Mouse (Mus musculus): Measurements from ENCODE around the gene Brf1.
A peak's percentile ranks its signal among the peaks of the same experiment; 100 is the strongest.

The Brf1 gene

DNA sequence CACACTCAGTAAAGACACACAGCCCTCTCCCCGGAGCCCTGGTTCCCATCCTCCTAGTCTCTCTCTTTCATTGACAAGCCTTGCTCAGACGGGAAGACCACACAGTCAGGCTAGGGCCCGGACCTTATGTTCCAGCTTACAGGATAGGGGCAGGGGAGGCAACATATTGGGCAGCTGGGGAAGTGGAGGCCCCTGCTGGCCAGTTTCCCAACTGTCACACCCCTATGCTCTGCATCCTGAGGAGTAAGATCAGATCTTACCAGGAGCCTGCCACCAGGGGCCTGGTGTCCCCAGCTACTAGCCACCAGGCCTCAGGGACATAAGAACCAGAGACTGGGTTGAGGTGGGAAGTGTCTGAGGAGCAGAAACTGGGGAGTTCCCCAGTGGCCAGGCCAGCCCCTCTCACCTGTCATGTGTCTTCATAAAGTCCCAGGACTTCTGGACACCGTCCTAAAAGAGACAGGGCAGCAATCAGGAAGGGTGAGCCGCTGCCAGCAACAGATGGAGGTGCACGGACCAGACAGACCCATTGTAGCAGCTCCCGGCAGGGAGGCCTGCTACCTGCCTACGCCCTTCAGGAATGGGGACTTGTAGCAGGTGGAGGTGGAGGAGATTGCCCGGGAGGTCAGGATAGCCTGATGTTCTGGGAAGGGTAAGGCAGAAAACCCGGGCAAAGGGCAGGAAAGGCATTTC, 61.5 kb downstream of the Brf1 start:
- DNase-seq = peak; percentile 84 to 87

DNA sequence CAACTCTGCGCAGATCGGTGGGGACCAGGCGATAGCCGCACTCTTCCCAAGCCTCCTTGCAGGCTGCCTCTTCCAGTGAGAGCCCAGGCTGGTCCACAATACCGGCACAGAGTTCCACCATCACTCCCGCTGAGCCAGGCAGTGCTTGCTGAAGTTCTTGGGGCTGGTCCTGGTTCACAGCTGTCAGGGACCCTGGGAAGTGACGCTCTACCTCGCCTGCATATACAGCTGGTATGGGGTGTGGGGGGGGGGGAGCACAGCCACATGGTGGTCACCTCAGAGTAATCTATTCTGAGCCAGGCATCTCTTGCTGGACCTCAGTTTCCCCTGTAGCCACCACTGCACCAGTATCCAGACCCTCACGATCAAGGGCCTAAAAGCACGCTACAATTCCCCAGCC, 62.1 kb downstream of the Brf1 start:
- no peak for DNase-seq

DNA sequence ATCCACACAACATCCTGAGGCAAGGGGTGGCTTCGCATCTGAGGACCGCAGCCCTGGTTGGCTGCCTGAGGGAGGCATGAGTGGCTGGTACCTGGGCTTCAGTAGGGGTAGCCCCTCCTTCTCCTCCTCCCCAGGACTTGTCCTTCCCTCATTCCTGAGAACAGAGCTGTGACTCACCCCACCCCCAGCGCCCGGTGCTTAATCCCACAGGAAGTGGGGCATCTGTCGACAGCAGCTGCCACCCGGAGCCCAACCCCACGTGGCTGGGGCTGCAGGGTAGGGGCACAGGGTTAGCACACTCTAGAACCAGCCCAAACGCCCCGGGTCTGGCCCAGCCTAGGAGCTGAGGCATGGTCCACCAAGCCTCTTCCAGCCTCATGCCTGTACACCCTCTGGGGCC, 62.6 kb downstream of the Brf1 start:
- DNase-seq = peak in 1 of 2 experiments; percentile 33

DNA sequence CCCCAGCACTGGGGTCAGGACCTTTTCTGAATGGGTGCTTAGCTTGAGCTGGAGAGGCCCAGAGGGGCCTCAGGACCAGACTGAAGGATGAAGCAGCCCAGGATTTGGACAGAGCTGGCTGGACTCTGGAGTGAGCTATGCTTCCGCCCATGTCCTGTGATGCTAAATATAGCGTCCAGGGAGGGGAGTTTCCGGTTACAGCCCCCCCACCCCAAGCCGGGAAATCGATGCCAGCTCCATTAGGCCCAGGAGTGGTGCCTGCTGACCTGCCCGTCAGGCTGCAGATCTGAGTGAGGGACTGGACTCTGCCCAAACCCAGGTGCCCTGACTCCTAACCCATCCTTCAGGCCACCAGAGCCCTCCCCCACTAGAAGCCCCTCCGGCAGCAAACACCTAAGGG, 67.9 kb downstream of the Brf1 start:
- DNase-seq = no peak

DNA sequence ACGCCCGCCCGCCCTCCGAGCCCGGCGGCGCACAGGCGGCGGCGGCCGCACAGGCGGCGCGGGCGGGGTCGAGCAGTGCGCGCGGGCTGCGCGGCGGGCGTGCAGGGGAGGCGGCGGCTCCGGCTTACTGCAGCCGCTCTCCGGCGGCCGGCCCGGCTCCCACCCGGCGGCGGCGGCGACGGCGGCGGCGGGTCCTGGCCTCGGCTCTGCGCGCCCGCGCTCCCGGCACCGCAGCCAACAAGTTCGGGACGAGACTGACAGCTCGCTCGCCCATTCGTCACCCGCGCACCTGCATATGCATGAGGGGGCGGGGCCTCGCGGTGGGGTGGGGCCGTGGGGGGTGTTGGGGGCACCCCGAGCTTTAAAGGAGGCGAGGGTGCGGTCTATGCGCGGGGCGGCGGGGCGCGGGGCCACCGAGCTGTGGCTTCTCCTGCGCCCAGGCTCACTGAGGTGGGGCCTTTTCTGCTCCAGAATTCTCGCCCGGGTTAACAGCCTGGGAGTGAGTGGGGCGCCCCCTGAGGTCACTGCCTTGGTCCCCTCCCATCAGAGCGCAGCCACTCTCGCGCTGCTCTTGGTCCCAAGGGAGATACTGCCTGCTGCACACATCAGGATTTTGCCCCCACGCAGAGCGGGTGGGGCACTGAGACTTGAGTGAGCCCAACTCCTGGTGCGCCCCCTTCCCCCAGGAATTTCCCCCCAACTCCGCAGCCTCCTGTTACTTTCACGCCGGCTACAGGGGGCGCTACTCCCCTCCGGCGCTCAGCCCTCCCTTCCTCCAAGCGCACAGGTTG, 70.7 kb downstream of the Brf1 start, which contains the start of gene Jag2:
Jag2 (minus strand) TSS at position 215 of the 791 bp plus-strand sequence.
- DNase-seq = peak; percentile 50 to 74

DNA sequence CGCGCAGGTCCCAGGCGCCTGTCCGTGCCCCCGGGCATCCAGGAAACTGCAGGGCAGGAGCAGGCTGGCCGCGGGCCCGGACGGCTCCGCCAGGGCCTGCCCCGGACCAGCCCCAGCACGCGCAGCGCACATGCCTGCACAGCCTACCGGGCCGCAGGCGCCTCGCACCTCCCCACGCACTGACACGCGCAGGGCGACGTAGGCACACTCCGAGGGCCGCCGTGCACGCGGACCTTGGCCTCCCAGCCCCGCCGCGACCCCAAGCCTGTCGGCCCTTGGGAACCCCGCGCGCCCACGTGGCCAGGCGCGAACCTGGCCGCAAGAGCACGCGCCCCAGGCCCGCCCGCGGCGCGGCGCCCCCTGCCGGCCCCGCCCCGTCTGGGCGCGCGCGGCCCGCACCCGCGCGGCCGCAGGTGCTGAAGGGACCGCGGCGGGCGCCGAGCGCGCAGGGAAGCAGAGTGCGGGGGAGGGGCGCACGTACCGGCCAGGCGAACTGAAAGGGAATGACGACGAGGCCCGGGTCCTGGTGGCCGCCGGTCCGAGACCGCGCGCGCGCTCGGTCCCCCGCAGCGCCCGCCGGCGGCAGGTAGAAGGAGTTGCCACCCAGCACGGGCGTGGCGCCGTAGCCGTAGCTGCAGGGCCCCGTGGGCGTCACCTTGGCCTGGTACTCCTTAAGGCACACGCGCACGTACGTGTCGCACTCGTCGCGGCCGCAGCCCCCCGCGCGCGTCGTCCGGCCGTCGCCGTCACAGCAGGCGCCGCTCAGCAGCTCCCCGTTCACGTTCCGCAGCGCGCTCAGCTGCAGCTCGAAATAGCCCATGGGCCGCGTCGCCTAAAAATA, 71.9 kb downstream of the Brf1 start:
- DNase-seq = peak in 1 of 2 experiments; percentile 46

DNA sequence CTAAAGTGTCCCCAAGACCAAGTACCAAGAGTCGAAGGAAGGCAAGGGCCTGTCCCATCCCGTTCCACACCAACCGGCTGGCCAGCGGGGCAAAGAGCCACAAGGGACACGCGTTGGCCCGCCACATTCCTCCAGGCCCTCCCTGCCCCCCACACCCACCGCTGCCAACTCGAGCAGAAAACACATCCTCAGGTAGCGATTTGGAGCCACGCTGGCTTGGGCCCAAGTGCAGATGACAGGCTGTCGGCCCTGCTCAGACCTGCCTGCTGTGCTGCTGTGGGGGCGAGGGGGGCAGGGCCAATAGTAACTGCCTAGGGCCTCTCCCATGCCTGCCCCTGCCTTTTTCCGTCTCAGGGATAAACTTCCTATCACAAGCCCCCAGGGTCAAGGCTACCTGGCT, 73.2 kb downstream of the Brf1 start:
- DNase-seq = no peak

DNA sequence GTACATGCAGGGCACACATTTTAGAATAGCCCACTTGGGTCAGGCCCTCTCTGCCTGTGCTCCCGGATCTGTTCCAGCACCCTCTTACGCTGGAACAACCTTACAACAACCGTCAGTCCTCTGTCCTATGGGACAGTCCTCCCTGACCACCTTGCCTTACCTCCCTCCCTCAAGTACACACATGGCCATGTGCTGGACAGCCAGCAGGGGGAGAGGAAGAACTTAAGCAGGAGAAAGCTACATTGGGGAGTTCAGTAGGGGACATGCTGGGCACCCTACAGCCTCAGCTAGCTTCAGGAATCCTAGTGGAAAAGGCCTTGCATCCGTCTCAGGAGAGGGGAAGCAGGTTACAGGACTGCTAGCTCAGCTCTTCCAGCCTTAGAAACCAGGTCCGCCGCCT, 74.6 kb downstream of the Brf1 start:
- DNase-seq = no peak

DNA sequence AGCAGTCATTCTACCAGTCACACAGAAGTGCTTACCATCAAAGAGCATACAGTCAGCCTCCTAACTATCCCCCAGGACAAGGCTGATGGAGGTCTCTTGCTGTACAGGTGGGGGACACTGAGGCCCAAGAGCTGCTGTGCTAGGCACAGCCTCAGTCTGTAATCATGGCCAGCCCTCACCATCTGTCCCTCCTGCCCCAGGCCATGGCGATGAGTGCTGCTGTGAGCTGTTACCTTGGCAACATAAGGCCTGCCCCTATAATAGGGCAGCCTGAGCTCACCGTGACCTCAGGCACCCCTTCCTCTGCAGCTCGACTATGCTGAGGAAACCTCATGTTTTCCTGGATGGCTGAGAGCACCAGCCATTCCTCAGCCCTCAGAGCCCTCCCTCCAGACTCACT, 78.0 kb downstream of the Brf1 start:
- DNase-seq = no peak

DNA sequence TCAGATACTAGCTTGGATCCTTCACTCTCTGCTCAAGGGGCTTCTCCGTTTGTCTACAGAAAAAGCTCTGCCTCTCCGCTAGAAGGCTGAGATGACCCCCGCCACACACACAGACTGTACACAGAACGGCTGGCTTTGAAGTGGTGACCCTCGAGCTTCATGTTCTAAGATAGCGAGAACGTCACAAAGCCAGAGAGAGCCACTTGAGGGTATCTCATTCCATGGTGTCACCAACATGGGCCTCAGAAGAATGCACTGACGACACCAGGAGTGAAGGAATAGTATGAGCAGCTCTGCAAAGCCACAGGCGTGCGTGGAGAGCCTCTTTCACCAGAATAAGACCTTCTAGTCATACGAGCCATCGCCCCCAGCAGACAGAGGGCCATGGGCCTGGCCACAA, 79.0 kb downstream of the Brf1 start:
- no peak for DNase-seq

DNA sequence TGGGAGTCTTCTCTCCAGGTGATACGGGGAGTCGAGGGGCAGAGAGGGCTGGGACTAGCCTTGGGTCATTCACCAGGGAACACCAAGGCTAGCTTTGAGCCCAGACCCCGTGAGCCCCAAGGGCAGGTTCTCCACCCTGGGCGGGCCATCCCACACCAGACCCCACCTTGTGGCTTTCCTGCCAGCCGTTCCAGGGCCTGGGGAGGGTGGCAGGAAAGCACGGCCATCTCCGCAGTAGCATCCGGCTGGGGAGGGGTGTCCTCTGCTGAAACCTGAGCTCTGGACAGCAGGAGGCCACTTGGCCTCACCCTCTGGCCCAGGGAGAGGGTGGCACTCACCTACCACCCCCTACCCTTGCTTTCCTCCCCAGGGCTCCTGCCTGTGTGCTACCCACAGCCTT, 82.6 kb downstream of the Brf1 start:
- no peak for DNase-seq

DNA sequence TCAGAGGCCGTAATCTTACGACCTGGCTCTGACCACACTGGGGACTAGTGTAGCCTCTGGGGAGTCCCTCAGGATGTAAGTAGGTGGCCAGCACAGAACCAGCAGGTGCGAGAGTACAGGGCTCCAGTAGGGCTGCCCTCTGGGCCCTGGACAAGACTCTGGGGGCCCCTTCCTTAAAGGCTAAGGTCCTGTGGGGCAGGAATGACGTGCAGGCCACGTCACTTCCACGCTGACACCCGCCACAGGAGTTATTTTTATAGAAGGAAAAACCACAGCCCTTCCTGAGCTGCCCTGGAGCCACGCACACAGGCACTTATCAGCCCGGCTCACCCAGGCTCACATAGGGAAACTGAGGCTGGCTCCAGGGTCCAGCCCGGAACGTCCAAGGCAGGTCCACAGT, 83.0 kb downstream of the Brf1 start:
- DNase-seq = no peak

DNA sequence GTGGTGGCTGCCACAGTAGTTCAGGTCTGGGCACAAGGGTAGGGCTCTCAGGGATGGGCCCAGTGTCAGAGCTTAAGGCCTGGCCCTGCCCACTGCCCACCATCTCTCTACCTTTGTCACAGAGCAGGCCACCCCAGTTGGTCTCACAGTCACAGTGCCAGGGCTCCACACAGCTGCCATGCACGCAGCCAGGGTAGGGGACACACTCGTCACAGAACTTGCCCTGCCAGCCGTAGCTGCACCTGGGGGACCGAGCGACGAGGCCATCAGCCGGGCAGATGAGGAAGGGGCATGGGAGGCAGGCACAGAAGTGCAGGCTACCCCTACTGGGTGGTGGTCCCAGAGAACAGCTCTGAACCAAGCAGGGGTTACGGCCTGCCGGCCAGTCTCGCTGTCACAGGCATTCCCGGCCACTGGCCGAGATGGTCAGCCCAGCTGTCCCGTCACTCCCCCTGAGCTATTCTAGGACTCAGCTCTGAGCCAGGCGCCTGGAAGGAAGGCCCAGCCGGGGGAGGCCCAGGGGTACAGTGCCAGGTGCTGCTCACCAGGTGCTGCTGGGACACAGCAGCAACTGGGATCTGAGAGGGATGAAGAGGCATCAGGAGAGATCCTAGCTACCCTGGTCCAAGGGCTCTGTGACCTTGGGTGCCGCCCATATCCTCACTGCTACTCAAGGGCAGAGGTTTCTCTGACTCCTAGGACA, 83.7 kb downstream of the Brf1 start:
- no peak for DNase-seq

DNA sequence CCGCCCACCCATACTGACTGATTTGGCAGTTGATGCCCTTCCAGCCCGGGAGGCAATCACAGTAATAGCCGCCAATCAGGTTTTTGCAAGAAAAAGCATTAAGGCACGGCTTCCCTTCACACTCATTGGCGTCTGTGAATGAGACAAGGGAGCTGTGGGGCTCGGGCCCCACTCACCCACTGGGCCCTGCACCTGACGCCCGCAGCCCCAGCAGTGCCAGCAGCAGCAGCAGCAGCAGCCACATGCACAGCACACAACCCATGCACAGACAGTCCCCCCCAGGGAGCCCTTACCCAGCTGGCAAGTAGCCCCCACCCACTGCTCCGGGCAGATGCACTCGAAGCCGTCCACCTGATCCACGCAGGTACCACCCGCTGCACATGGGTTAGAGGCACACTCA, 84.9 kb downstream of the Brf1 start:
- no peak for DNase-seq

DNA sequence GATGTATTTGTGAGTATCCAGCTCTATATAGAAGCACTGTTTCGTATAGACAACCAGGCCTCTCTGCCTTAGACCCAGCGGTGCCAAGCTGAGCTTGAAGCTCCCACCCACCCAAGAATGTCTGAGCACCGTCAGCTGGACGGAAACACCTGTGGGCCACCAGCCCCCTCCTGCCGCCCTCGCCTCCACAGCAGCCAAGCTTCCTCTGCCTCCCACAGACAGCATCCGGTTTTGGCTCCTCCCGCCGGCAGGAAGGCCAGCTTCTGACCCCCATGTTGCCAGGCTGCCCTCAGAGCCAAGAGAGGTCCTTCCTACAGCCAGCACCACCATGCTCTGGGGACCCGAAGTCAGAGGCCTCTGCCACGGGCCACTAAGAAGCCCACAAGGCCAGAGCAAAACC, 86.0 kb downstream of the Brf1 start:
- DNase-seq = no peak

DNA sequence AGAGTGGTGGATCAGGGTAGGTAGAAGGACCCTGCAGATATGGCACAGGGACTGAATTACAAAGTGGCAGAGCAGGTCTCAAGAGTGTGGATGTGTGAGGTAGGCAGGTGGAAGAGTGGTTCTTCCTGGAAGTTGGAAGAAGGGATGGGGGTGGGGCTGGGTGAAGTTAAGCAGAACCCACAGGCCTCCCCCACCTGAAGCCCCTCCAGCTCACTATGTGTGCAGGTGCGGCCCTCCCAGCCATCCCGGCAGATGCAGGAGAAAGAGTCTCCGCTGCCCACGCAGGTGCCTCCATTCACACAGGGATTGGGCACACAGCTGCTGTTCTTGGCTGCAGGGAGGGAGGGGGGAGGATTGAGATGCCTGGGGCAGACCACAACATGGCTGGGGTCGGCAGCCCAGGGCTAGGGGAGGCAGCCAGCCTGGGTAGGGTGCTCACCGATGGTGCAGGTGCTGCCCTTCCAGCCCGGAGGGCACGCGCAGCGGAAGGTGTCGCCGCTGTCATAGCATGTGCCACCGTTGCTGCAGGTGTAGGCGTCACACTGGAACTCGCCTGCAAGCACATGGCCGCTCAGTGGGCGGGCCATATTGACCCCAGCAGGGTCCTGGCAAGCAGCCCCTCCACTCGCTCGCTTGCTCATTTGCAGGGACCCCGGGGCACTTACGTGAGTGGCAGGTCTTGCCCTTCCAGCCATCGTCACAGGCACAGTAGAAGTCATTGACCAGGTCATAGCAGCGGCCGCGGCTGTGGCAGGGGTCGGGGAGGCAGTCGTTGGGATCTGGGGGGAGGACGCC, 87.4 kb downstream of the Brf1 start:
- peak; percentile 74 to 81 for DNase-seq

DNA sequence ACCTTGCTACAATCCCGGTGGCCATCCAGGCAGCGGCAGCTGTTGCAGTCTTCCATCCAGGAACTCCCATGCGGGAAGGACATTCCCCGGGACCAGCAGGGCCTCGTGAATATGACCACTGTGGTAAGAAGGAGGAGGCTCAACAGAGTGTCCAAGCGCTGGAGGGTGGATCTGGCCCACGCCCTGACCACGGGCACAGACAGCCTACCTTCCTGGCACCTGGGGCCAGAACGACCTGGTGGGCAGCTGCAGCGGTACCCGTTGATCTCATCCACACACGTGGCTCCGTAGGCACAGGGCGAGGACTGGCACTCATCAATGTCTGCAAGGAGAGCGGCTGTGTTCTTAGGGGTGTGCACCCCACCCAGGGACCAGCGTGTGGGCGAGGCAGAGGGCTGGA, 88.8 kb downstream of the Brf1 start:
- no peak for DNase-seq
